Mouse (Mus musculus): Measurements from ENCODE around the gene Ctnna3.

GRCm38 (mm10) chr10:63417061-63417460 is 12.8 kb upstream of the Ctnna3 start:
- TF ChIP-seq CTCF (IDR thresholded peaks at IDR 0.05; ENCODE audit: low read depth) (no peak), EP300 (IDR thresholded peaks at IDR 0.05; ENCODE audit: low read depth) (no peak)

Measured in liver, postnatal 0 days (tissue).